Mouse (Mus musculus): ENCODE results near the gene Prss50.

DNA sequence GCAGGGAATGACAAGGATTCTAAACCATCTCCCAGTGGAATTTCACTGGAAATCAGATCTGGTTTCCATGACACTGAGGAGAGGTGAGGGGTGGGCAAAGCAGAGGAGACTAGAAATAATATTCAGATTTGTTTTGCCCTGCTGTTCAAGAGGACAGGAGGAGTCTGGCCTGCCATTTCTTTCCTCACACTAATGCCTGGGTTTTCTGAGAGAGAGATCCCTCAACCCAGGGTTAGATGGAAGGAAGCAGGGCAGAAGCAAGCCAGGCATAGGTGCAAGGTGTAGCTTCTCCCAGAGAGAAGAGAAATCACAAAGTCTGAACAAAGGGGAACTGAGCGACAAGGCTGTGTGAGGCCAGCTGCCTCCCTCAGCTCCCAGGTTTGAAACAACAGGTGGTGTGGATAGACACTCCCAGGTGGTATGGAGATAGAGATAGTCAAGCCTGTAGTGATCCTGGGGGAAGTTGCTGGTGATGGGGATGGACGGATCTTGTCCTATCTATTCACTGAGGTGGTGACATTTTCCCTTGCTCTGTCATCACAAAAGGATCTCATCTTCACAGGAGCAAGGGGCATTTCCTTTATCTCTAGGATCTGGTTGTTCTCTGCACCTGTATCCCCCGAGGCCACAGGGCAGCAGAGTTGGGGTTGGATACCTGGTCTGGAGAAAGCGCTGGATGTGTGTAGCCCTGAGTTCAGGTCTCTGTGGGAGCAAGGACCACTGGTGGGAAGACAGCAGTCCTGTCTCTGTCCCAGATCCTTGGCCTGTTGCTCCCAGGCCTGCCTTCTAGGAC, 50.3 kb downstream of the Prss50 start:
- TF ChIP-seq POLR2A (IDR thresholded peaks at IDR 0.05; ENCODE audit: borderline replicate concordance, control insufficient read depth, low read depth, low read length) = no peak
- TF ChIP-seq CTCF (IDR thresholded peaks at IDR 0.05; ENCODE audit: control insufficient read depth, insufficient read depth, low read length) = no peak
